In the genomic region with DNA sequence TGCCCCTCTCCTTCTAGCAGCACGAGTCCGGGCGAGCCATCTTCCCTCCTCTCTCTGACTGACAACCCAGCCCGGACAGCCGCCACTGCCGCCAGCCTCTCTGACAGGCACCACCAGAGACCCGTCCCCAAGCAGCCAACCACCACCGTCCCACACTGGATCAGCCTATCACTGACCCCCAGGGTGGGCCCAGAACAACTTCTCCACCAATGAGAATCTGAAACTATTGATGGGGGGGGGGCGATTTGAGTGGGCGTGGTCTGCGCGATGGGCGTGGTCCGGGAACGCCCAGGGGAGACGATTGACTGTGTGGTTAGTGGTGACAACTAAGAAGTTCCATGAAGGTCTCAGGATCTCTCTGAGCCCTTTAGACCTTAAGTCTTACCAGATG, we compare ENCODE assay signal across 8 mouse cellular contexts. TPM values are rescaled to one million over a fixed set of nuclear protein-coding genes. Genes with fewer than 3 reads are reported as not detected.
DNase-seq lines count a peak whose midpoint lies in the region; ATAC-seq lines count a peak whose summit lies in the region.

A gene (minus strand): TSS at position 112 of the 391 bp plus-strand sequence.

- H3K4me1 ChIP-seq in hindbrain, embryonic 15.5 days (replicated peaks): peaks cover 19% of the 10 kb centered on the region

- H3K9me3 ChIP-seq in hindbrain, embryonic 15.5 days: no peaks in the 10 kb centered on the region

- peak within 1 kb of the TSS; percentile 89 for H3K4me2 ChIP-seq in hindbrain, embryonic 15.5 days

- peak; percentile 100 for ATAC-seq in hindbrain, embryonic 15.5 days (ENCODE audit: low FRiP score, low read depth)

- no peaks in the 10 kb centered on the region for H3K27me3 ChIP-seq in hindbrain, embryonic 15.5 days

- peak within 1 kb of the TSS; percentile 100 for H3K4me3 ChIP-seq in hindbrain, embryonic 15.5 days
- H3K4me3 ChIP-seq in macrophage (ENCODE audit: inconsistent target): peak within 1 kb of the TSS; percentile 72

- peak; percentile 98 for DNase-seq in R1 (ENCODE audit: low read depth, low spot score)
- peak; percentile 82 to 87 for DNase-seq in cerebellum, postnatal 25 days
- DNase-seq in frontal cortex, postnatal 25 days (ENCODE audit: low spot score in 2 of 2): peak; percentile 76 to 88
- DNase-seq in left cerebral cortex, adult 18-20 months (ENCODE audit: low spot score in 2 of 2): peak; percentile 81 to 89
- DNase-seq in right cerebral cortex, adult 18-20 months: peak; percentile 94
- DNase-seq in urinary bladder, postnatal 10 days (ENCODE audit: low spot score): peak; percentile 70

- peak within 1 kb of the TSS; percentile 86 for H3K27ac ChIP-seq in hindbrain, embryonic 15.5 days (replicated peaks)
- peak within 1 kb of the TSS; percentile 37 for H3K27ac ChIP-seq in macrophage

- peak within 1 kb of the TSS; percentile 79 for H3K9ac ChIP-seq in hindbrain, embryonic 15.5 days

- H3K36me3 ChIP-seq in hindbrain, embryonic 15.5 days: no peaks in the 10 kb centered on the region
- H3K36me3 ChIP-seq in macrophage (ENCODE audit: inconsistent target): no peaks in the 10 kb centered on the region

- WGBS in hindbrain, embryonic 15.5 days: 1% methylated on average over 15 of the region's 16 CpGs
- 0% methylated on average over 16 of the region's 16 CpGs for WGBS in macrophage (ENCODE audit: missing documents)

- peaks cover 44% of the 10 kb centered on the region for H3K79me2 ChIP-seq in macrophage (ENCODE audit: inconsistent target)

RNA-seq across cellular contexts. Expression of the gene that starts here (rescaled TPM):
- polyA plus RNA-seq in hindbrain, embryonic 15.5 days (2015; fragmentation: Nextera tagmentation; extraction: Ambion mirVana): 31.0 and 31.2 TPM in 2 replicates
- 10 to 100 TPM; 15.4 to 16.6 TPM for total RNA-seq in left cerebral cortex, adult 18-20 months (2021)
- 100 to 1,000 TPM in 3 of 26 experiments, 10 to 100 TPM in 23; 13.2 to 140 (median 50.9) TPM for total RNA-seq in macrophage (2018; cell fraction: chromatin; rRNA removed)
- total RNA-seq in macrophage (2018; cell fraction: cytosol; rRNA removed): 10 to 100 TPM; 13.6 to 67.0 (median 29.6) TPM
- 100 to 1,000 TPM in 3 of 26 experiments, 10 to 100 TPM in 23; 18.0 to 115 (median 43.6) TPM for total RNA-seq in macrophage (2018; cell fraction: nucleus; rRNA removed)
- polyA plus RNA-seq in macrophage (2018): 26.1 to 41.3 TPM (median 35.1 TPM) in 3 replicates

Comparison
In these comparisons a context has a peak if more than half of its experiments do, and no peak if none do; other contexts are left out.
1. Peak in every context shown above with its lines: DNase-seq, ATAC-seq, H3K4me3 ChIP-seq and H3K27ac ChIP-seq.